Mouse (Mus musculus) small intestine, adult 2 months (tissue): ENCODE measurements at regions not wholly inside any gene's neighbourhood (a gene's known extent, or its start where the extent isn't known, plus 50 kb on each side); places are given as distances from the start of the nearest gene placed in this dataset.

Experiments
- CTCF ChIP-seq: fragments of 200-500 bp; IDR thresholded peaks from 2 replicates; pipeline ENCODE4 v1.5.1; 2012; ENCODE audit warnings: low read depth, mild to moderate bottlenecking, control low read depth, inconsistent platforms, low read length, moderate library complexity, mixed read lengths; ENCODE audit not compliant: insufficient replicate concordance, insufficient read length; ENCODE audit errors: extremely low read depth
- POLR2A ChIP-seq: fragments of 200-500 bp; IDR thresholded peaks from 2 replicates; pipeline ENCODE4 v1.6.1; 2012; ENCODE audit warnings: low read depth, mild to moderate bottlenecking, control low read depth, inconsistent platforms, low read length, moderate library complexity

- TF ChIP-seq POLR2A (no peak), CTCF (no peak)
Measured at GRCm38 (mm10) chr14:105751762-105752161, 144.9 kb downstream of the Spry2 start.
